Mouse (Mus musculus): ENCODE measurements around the gene BC147527.
"Not testable (repeated sequence)": the region's sequence is repeated elsewhere in the genome, so short reads cannot be mapped to it uniquely, and the experiment has no call there.

The BC147527 gene

DNA sequence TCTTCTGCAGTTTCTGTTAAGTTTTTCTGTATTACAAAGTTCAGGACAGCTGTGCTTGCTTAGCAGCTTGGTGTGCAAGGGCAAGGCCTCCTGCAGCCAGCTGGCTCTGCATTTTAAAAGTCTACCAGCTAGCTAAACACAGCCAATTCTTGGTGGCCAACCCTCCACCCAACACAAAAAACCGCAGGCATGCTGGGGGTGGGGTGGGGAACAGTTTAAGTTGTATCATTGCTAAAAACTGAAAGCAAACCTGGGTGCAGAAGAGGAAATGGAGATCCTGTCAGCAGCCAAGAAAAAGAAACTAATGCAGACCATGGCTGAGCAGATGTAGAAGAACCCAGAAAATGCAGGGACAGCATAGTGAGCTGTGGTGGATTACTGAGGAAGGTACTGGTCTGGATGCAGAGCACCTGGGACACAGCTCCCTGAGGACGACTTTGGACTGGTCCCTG lies at the start of gene BC147527:
Gene BC147527, plus strand, starts transcription at position 402 of the 452 bp plus-strand sequence.
- peak; percentile 76 for DNase-seq (ENCODE audit: low read depth)

- not testable (repeated sequence) for DNase-seq (ENCODE audit: low read depth)
Observed at GRCm38 (mm10) chr13:120251208-120251924, 48.8 kb upstream of the BC147527 start.

- peak; percentile 5 for DNase-seq (ENCODE audit: low read depth)
Observed at GRCm38 (mm10) chr13:120258817-120259658, 41.2 kb upstream of the BC147527 start.

DNA sequence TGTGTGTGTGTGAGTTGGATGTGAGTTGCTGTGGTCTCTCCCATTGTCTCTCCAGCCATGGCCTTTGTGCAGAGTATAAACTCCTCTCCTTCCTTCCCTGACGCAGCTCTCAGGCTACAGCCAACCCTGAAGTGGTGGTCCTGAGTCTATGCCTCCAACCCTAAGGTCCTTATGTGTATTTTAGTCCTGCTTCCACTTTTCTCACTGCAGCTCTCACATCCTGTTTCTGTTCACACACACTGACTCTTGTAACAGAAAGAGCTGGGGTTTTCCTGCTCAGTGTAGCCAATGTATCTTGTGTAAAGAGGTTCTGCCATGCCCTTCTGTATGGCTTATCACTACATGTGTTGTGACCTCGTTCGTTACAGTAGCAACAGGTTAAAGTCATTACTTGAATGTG lies 40.5 kb upstream of the BC147527 start:
- DNase-seq (ENCODE audit: low read depth) = peak; percentile 14

- not testable (repeated sequence) for DNase-seq (ENCODE audit: low read depth)
Observed at GRCm38 (mm10) chr13:120262870-120263269, 37.3 kb upstream of the BC147527 start, which contains the start of gene AF067061. Gene AF067061, plus strand, starts transcription at chr13:120263114.

GRCm38 (mm10) chr13:120277837-120278236 lies 22.4 kb upstream of the BC147527 start:
- not testable (repeated sequence) for DNase-seq (ENCODE audit: low read depth)

GRCm38 (mm10) chr13:120278784-120279183 lies 21.4 kb upstream of the BC147527 start:
- no peak for DNase-seq (ENCODE audit: low read depth)

DNA sequence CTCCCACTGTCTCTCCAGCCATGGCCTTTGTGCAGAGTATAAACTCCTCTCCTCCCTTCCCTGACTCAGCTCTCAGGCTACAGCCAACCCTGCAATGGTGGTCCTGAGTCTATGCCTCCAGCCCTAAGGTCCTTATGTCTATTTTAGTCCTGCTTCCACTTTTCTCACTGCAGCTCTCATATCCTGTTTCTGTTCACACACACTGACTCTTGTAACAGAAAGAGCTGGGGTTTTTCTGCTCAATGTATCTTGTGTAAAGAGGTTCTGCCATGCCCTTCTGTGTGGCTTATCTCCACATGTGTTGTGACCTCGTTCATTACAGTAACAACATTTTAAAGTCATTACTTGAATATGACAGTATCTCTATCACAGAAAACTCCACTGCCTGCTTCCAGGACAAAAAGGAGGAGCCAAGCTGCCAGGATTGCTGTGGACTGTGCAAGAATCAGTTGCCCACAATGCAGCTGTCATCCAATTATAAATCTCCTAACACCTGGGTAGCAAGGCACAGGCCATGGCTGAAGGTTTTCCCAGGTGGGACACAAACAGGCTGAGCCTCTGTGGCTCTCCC lies 783 bp upstream of the BC147527 start:
- DNase-seq (ENCODE audit: low read depth) = peak; percentile 43

DNA sequence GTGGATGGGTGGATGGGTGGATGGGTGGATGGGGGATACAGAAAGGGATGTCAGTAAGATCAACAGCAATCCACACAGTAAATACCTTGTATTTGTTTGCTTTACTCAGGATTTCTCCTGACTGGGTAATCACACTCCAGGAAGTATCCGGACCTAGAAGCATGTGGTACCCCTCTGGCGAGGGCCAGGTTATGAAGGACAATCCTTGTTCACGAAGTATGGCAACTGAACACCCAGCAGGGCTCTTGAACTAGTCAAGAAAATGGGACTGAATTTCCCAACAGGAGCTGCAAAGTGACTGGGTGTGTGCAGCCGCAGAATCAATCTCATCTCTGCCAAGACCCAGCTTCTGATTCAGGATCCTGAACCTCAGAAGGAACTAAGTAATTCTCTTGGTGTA lies 661 bp downstream of the BC147527 start:
- DNase-seq (ENCODE audit: low read depth) = no peak

- DNase-seq (ENCODE audit: low read depth) = no peak
Observed at GRCm38 (mm10) chr13:120310749-120311148, 10.6 kb downstream of the BC147527 start.

DNA sequence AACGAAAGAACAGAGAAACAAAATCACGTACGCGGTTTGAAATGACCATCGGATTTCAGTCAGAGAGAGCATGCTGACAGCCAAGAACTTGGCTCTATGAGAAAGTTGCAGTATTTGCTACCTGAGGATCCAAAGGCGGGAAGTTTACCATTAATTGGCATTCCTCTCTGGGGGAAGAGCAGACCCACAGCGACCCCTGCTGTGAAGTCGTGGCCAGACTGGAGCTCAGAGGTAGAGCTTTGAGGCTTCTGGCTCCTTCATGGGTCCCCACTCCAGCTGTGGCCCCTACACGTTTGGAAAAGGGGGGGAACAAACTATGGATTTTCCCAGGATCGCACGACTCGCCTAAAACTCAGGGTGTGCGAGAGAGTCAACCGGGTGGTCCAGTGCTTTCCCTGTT lies 13.4 kb downstream of the BC147527 start:
- peak; percentile 71 for DNase-seq (ENCODE audit: low read depth)

- DNase-seq (ENCODE audit: low read depth) = not testable (repeated sequence)
Observed at GRCm38 (mm10) chr13:120316578-120316977, 16.4 kb downstream of the BC147527 start, which contains the start of gene Tcstv3. Gene Tcstv3, plus strand, starts transcription at chr13:120316878.

DNA sequence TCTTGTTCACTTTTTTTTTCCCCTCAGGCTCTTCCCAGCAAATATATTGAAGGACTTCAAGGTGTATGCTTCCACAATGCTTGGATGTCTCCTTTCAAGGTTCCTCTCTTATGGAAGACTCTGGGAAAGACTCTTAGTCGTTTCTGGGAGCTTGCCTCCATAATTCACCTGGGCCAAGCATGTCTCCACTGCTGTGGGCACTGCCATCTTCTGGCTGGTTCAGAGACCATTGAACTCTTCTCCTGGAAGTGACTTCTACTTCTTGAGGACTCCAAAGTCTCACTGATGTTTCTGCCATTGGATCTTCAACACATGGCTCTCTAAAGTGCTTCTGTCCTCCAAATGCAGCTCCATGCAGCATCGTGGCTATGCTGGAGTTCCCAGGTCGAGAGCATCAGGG lies 20.0 kb downstream of the BC147527 start:
- no peak for DNase-seq (ENCODE audit: low read depth)

- DNase-seq (ENCODE audit: low read depth) = peak; percentile 19
Observed at GRCm38 (mm10) chr13:120320721-120321120, 20.5 kb downstream of the BC147527 start.

Measured in naive thymus-derived CD4-positive, alpha-beta T cell, adult 2 months (primary cell).